Mouse (Mus musculus) heart, embryonic 10.5 days (tissue): Measurements from ENCODE around the gene Ccl21a. TPM values are rescaled to one million over a fixed set of nuclear protein-coding genes. Genes with fewer than 3 reads are reported as not detected.
"Not testable (repeated sequence)": the region's sequence is repeated elsewhere in the genome, so short reads cannot be mapped to it uniquely, and the experiment has no call there.

ENCODE experiments used
- DNase-seq: peaks from one replicate; pipeline ENCODE4 v3.0.0-alpha.2; 2017; ENCODE audit warnings: low spot score
- H3K27ac ChIP-seq: fragments of 300-500 bp; sonication (generic); 2 replicates; pipeline ENCODE4 v1.5.1; 2016; ENCODE audit warnings: mild to moderate bottlenecking
- H3K27me3 ChIP-seq: fragments of 300-500 bp; sonication (generic); 2 replicates; pipeline ENCODE4 v1.6.1; 2016; ENCODE audit warnings: mild to moderate bottlenecking; ENCODE audit not compliant: poor library complexity, insufficient read depth, severe bottlenecking
- H3K36me3 ChIP-seq: fragments of 300-500 bp; sonication (generic); 2 replicates; pipeline ENCODE4 v1.6.1; 2016; ENCODE audit warnings: mild to moderate bottlenecking, moderate library complexity
- H3K4me1 ChIP-seq: fragments of 300-500 bp; sonication (generic); 2 replicates; pipeline ENCODE4 v1.6.1; 2016; ENCODE audit warnings: mild to moderate bottlenecking
- H3K4me3 ChIP-seq: fragments of 300-500 bp; sonication (generic); 2 replicates; pipeline ENCODE4 v1.5.1; 2016; ENCODE audit warnings: mild to moderate bottlenecking, moderate library complexity
- H3K9me3 ChIP-seq: fragments of 300-500 bp; sonication (generic); 2 replicates; pipeline ENCODE4 v1.6.1; 2016; ENCODE audit warnings: mild to moderate bottlenecking, moderate library complexity
- WGBS: fragments of 180-500 bp; shearing (Covaris S2); methylation state at CpG from one replicate; pipeline ENCODE4 v1.1.7; 2016; 5-methylcytosine and 5-hydroxymethylcytosine counted together
- polyA plus RNA-seq: library from polyadenylated mRNA; unstranded; fragments of >200 nt; fragmentation: Nextera tagmentation; extraction: Ambion mirVana; gene quantifications from 2 replicates; pipeline ENCODE4 v1.2.1, GENCODE M21; 2016

Ccl21a gene
- not detected in 2 replicates for polyA plus RNA-seq

GRCm38 (mm10) chr4:42773893-42774292 is at the start of gene Ccl21a:
Gene Ccl21a, minus strand, starts transcription at chr4:42773993.
- not testable (repeated sequence) for H3K4me1 ChIP-seq, H3K27me3 ChIP-seq, H3K9me3 ChIP-seq, DNase-seq, H3K36me3 ChIP-seq, H3K4me3 ChIP-seq, H3K27ac ChIP-seq
- whole genome bisulfite sequencing = no CpG with 5 or more reads among the region's 5 CpGs

DNA sequence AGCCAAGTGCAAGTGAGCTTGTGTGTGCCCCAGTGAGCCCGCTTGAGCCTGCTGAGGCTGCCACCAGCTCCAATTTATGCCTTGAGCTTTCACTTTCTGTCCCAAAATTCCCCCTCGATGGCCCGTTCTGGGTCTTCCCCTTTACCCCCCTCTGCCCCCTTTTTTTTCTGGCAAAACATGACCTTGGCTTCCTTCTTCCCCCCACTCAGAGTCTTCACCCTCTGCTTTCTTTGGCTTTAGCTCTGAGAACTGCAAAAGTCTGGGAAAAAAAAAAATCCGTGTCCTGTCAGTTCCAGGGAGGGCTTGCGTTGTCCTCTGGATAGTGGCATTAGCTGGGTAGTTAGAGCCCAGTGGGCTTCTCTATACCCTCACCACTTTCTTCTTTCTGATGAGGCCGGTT is 17.3 kb downstream of the Ccl21a start, which contains the start of gene Ccl19:
Gene Ccl19, minus strand, starts transcription at position 101 of the 400 bp plus-strand sequence.
- H3K4me3 ChIP-seq, DNase-seq, H3K4me1 ChIP-seq, H3K27ac ChIP-seq, H3K36me3 ChIP-seq, H3K27me3 ChIP-seq, H3K9me3 ChIP-seq: not testable (repeated sequence)
- no CpG with 5 or more reads among the region's 6 CpGs for WGBS

GRCm38 (mm10) chr4:42735245-42735644 is 38.5 kb downstream of the Ccl21a start, which contains the start of gene 4930578G10Rik:
Gene 4930578G10Rik, plus strand, starts transcription at chr4:42735545.
- not testable (repeated sequence) for H3K27me3 ChIP-seq, H3K4me3 ChIP-seq, H3K36me3 ChIP-seq, H3K4me1 ChIP-seq, DNase-seq, H3K27ac ChIP-seq, H3K9me3 ChIP-seq
- no CpG with 5 or more reads among the region's 13 CpGs for WGBS

Other genes with a start within 250 kb of the Ccl21a start
- not detected in 2 replicates for gene Fam205a2, start 245.8 kb downstream of the Ccl21a start, polyA plus RNA-seq
- gene Gm10591, start 161.8 kb downstream of the Ccl21a start, polyA plus RNA-seq = not detected in 2 replicates
- not detected in 2 replicates for gene Gm2564, start 144.3 kb downstream of the Ccl21a start, polyA plus RNA-seq
- gene Ccl27b, start 118.7 kb downstream of the Ccl21a start, polyA plus RNA-seq = not detected in 2 replicates
- not detected in 2 replicates for gene Il11ra2, start 112.1 kb downstream of the Ccl21a start, polyA plus RNA-seq
- not detected in 2 replicates for gene 4930578G10Rik, start 38.4 kb downstream of the Ccl21a start, polyA plus RNA-seq
- 0.21 TPM in 1 of 2 replicates, not detected in the other for gene Ccl19, start 17.4 kb downstream of the Ccl21a start, polyA plus RNA-seq
- gene Fam205a1, start 79.9 kb upstream of the Ccl21a start, polyA plus RNA-seq = 0.04 TPM in 2 replicates
- 0.09 and 0.19 TPM in 2 replicates for gene Gm12394, start 82.8 kb upstream of the Ccl21a start, polyA plus RNA-seq
- gene Fam205c, start 100.2 kb upstream of the Ccl21a start, polyA plus RNA-seq = 0.16 and 0.24 TPM in 2 replicates
- gene Phf24, start 142.7 kb upstream of the Ccl21a start, polyA plus RNA-seq = 1.5 and 2.8 TPM in 2 replicates
- gene Dnajb5, start 175.8 kb upstream of the Ccl21a start, polyA plus RNA-seq = 11.4 and 12.3 TPM in 2 replicates
- 0.25 and 0.70 TPM in 2 replicates for gene 1700022I11Rik, start 195.6 kb upstream of the Ccl21a start, polyA plus RNA-seq
- 588 and 628 TPM in 2 replicates for gene Vcp, start 226.5 kb upstream of the Ccl21a start, polyA plus RNA-seq
- gene Fancg, start 236.5 kb upstream of the Ccl21a start, polyA plus RNA-seq = 13.9 and 18.0 TPM in 2 replicates